Mouse (Mus musculus) adrenal gland, postnatal 36 days (tissue): ENCODE measurements around the gene Etfbkmt. TPM values are rescaled to one million over a fixed set of nuclear protein-coding genes. Genes with fewer than 3 reads are reported as not detected.
"Not testable (repeated sequence)": the region's sequence is repeated elsewhere in the genome, so short reads cannot be mapped to it uniquely, and the experiment has no call there.

Source experiments
- DNase-seq, 2 experiments: peaks; one replicate each; pipeline ENCODE4 v3.0.0; 2021; ENCODE audit warnings: mixed read lengths in 1 of 2
- long read RNA-seq, 2 experiments: library from polyadenylated mRNA; stranded (forward); transcript quantifications; one replicate each; pipeline ENCODE4 v2.0.0; 2021; ENCODE audit warnings: borderline sequencing depth in 2 of 2
- total RNA-seq, 2 experiments: library from RNA; stranded (reverse); gene quantifications; 2 replicates each; pipeline ENCODE4 v1.2.3; 2021

The Etfbkmt gene
- 10 to 100 TPM; 17.6 to 28.1 TPM for total RNA-seq
- long read RNA-seq, experiment 1, partial matches to known transcripts, result 1 of 10 reads
- long read RNA-seq, experiment 1, other reads (novel, unspliced or antisense), result 4 of 10 reads
- long read RNA-seq, experiment 2, partial matches to known transcripts, result 0 of 6 reads
- long read RNA-seq, experiment 2, other reads (novel, unspliced or antisense), result 2 of 6 reads

GRCm38 (mm10) chr6:149139471-149139870, at the start of gene Etfbkmt:
TSS of gene Etfbkmt (plus strand) at chr6:149139849.
- DNase-seq, result no peak

GRCm38 (mm10) chr6:149092406-149092805, 47.2 kb upstream of the Etfbkmt start:
- no peak for DNase-seq

GRCm38 (mm10) chr6:149093465-149093864, 46.2 kb upstream of the Etfbkmt start:
- DNase-seq, result peak; percentile 13 to 29

- DNase-seq, result no peak
These were observed 45.1 kb upstream of the Etfbkmt start for GRCm38 (mm10) chr6:149094555-149094954.

GRCm38 (mm10) chr6:149095389-149095788, 44.3 kb upstream of the Etfbkmt start:
- no peak for DNase-seq

- DNase-seq, result no peak
These were observed 43.4 kb upstream of the Etfbkmt start for GRCm38 (mm10) chr6:149096233-149096632.

GRCm38 (mm10) chr6:149097276-149097675, 42.4 kb upstream of the Etfbkmt start:
- no peak for DNase-seq

- no peak for DNase-seq
These were observed 40.7 kb upstream of the Etfbkmt start for GRCm38 (mm10) chr6:149098993-149099392.

GRCm38 (mm10) chr6:149100174-149101075, 39.2 kb upstream of the Etfbkmt start:
- DNase-seq, result peak; percentile 75 to 81

- DNase-seq, result peak; percentile 89 to 94
These were observed 38.3 kb upstream of the Etfbkmt start, which contains the start of gene Dennd5b for GRCm38 (mm10) chr6:149101076-149101942. TSS of gene Dennd5b (minus strand) at chr6:149101680.

GRCm38 (mm10) chr6:149101943-149102243, 37.8 kb upstream of the Etfbkmt start:
- no peak for DNase-seq

GRCm38 (mm10) chr6:149103451-149103850, 36.2 kb upstream of the Etfbkmt start:
- no peak for DNase-seq

GRCm38 (mm10) chr6:149107615-149108014, 32.0 kb upstream of the Etfbkmt start:
- no peak for DNase-seq

GRCm38 (mm10) chr6:149108909-149109308, 30.7 kb upstream of the Etfbkmt start:
- no peak for DNase-seq

GRCm38 (mm10) chr6:149116992-149117391, 22.7 kb upstream of the Etfbkmt start:
- no peak for DNase-seq

GRCm38 (mm10) chr6:149118935-149119334, 20.7 kb upstream of the Etfbkmt start:
- DNase-seq, result peak; percentile 49 to 58

- peak in 1 of 2 experiments; percentile 74 for DNase-seq
These were observed 19.8 kb upstream of the Etfbkmt start for GRCm38 (mm10) chr6:149119853-149120252.

- no peak for DNase-seq
These were observed 16.6 kb upstream of the Etfbkmt start for GRCm38 (mm10) chr6:149123042-149123441.

GRCm38 (mm10) chr6:149126675-149127074, 13.0 kb upstream of the Etfbkmt start:
- peak; percentile 54 to 59 for DNase-seq

GRCm38 (mm10) chr6:149129870-149130269, 9.8 kb upstream of the Etfbkmt start, which contains the start of gene Gm10203:
TSS of gene Gm10203 (plus strand) at chr6:149130170.
- DNase-seq, result not testable (repeated sequence)

- DNase-seq, result no peak
These were observed 8.5 kb upstream of the Etfbkmt start for GRCm38 (mm10) chr6:149131111-149131510.
